Mouse (Mus musculus): ENCODE measurements around the gene Zmiz2.

- TF ChIP-seq CTCF (IDR thresholded peaks at IDR 0.05; ENCODE audit: low read depth): no peak
- no peak for TF ChIP-seq EP300 (IDR thresholded peaks at IDR 0.05; ENCODE audit: low read depth)
Measured at GRCm38 (mm10) chr11:6410050-6410602, 21.3 kb downstream of the Zmiz2 start.
